Mouse (Mus musculus): Measurements from ENCODE around the gene Desi1. TPM values are rescaled to one million over a fixed set of nuclear protein-coding genes. Genes with fewer than 3 reads are reported as not detected.

Gene Desi1
- polyA plus RNA-seq (2015; fragmentation: Nextera tagmentation; extraction: Ambion mirVana) = 28.4 and 28.9 TPM in 2 replicates

DNA sequence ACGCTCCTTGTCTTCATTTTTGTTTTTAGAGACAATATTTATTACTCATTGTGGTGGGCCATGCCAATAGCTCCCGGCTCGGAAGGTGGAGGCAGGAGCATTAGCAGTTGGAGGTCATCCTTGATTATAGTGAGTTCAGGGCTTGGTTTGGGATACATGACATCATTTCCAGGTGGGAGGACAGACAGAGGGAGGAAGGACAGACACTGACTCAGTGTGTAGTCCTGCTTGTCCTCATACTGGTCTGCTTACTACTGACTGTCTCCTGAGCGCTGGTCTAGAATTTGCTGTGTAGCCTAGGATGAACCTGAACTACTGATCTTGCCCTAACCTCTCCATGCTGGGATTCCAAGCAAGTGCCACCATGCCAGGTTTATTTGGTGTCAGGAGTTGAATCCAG, at the start of gene Desi1:
Gene Desi1 (minus strand): TSS at position 101 of the 400 bp plus-strand sequence.
- WGBS = 75% methylated on average over 4 of the region's 4 CpGs
- H3K9me3 ChIP-seq (ENCODE audit: low read length) = no peaks in the 10 kb centered on the region
- no peak within 1 kb of the TSS for H3K27ac ChIP-seq (ENCODE audit: low read length)
- H3K9ac ChIP-seq (replicated peaks; ENCODE audit: low read length) = no peak within 1 kb of the TSS
- H3K27me3 ChIP-seq (ENCODE audit: insufficient read depth, low read length) = no peaks in the 10 kb centered on the region
- ATAC-seq (ENCODE audit: low FRiP score, low TSS enrichment) = no peak
- H3K4me2 ChIP-seq (replicated peaks; ENCODE audit: low read depth, low read length) = no peak within 1 kb of the TSS
- no peak within 1 kb of the TSS for H3K4me3 ChIP-seq (ENCODE audit: low read length)
- no peaks in the 10 kb centered on the region for H3K4me1 ChIP-seq (ENCODE audit: insufficient read depth, low read length)
- H3K36me3 ChIP-seq (ENCODE audit: insufficient read depth, low read length) = peaks cover 39% of the 10 kb centered on the region

DNA sequence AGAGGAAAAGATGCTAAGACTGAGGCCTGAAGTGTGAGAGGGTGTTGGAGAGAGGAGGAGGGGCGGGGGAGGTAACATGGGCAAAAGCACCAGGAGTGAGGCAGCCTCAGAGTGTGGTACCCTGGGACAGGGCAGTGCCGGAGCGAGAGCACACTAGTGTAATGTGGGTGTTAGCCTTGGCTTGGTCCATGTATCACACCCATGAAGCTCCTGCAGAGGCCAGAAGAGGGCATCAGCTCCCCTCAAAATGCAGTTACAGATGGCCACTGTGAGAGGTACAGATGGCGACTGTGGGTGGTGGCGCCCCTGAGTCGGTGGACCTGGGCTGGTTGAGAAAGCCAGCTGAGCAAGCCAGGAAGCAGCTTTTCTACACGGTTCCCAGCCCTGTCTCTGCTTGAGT, 47.5 kb upstream of the Desi1 start:
- Histone ChIP-seq H3K9ac (replicated peaks; ENCODE audit: low read length) (no peak overlapping the region), H3K36me3 (ENCODE audit: insufficient read depth, low read length) (no peaks in the 10 kb centered on the region), H3K27ac (ENCODE audit: low read length) (no peak overlapping the region), H3K27me3 (ENCODE audit: insufficient read depth, low read length) (no peaks in the 10 kb centered on the region), H3K9me3 (ENCODE audit: low read length) (no peaks in the 10 kb centered on the region), H3K4me3 (ENCODE audit: low read length) (no peak overlapping the region), H3K4me1 (ENCODE audit: insufficient read depth, low read length) (no peaks in the 10 kb centered on the region), H3K4me2 (replicated peaks; ENCODE audit: low read depth, low read length) (no peak overlapping the region)
- no peak for ATAC-seq (ENCODE audit: low FRiP score, low TSS enrichment)
- 31% methylated on average over 7 of the region's 7 CpGs for WGBS

GRCm38 (mm10) chr15:82079883-82080282, 46.2 kb upstream of the Desi1 start:
- Histone ChIP-seq H3K4me3 (ENCODE audit: low read length) (no peak overlapping the region), H3K9me3 (ENCODE audit: low read length) (no peaks in the 10 kb centered on the region), H3K27ac (ENCODE audit: low read length) (no peak overlapping the region), H3K36me3 (ENCODE audit: insufficient read depth, low read length) (no peaks in the 10 kb centered on the region), H3K27me3 (ENCODE audit: insufficient read depth, low read length) (no peaks in the 10 kb centered on the region), H3K4me1 (ENCODE audit: insufficient read depth, low read length) (no peaks in the 10 kb centered on the region), H3K9ac (replicated peaks; ENCODE audit: low read length) (no peak overlapping the region), H3K4me2 (replicated peaks; ENCODE audit: low read depth, low read length) (no peak overlapping the region)
- no peak for ATAC-seq (ENCODE audit: low FRiP score, low TSS enrichment)
- WGBS = 52% methylated on average over 10 of the region's 10 CpGs

GRCm38 (mm10) chr15:82073490-82073889, 39.8 kb upstream of the Desi1 start:
- Histone ChIP-seq H3K9me3 (ENCODE audit: low read length) (no peaks in the 10 kb centered on the region), H3K9ac (replicated peaks; ENCODE audit: low read length) (no peak overlapping the region), H3K4me1 (ENCODE audit: insufficient read depth, low read length) (peaks cover 3% of the 10 kb centered on the region; the same call in 1 of the 2 replicates), H3K4me2 (replicated peaks; ENCODE audit: low read depth, low read length) (no peak overlapping the region), H3K27ac (ENCODE audit: low read length) (no peak overlapping the region), H3K4me3 (ENCODE audit: low read length) (no peak overlapping the region), H3K27me3 (ENCODE audit: insufficient read depth, low read length) (peaks cover 27% of the 10 kb centered on the region), H3K36me3 (ENCODE audit: insufficient read depth, low read length) (no peaks in the 10 kb centered on the region)
- ATAC-seq (ENCODE audit: low FRiP score, low TSS enrichment) = no peak
- WGBS = 81% methylated on average over 7 of the region's 7 CpGs

- WGBS = 90% methylated on average over 26 of the region's 26 CpGs
- Histone ChIP-seq H3K27ac (ENCODE audit: low read length) (no peak overlapping the region), H3K27me3 (ENCODE audit: insufficient read depth, low read length) (peaks cover 29% of the 10 kb centered on the region), H3K9me3 (ENCODE audit: low read length) (no peaks in the 10 kb centered on the region), H3K4me2 (replicated peaks; ENCODE audit: low read depth, low read length) (no peak overlapping the region), H3K4me1 (ENCODE audit: insufficient read depth, low read length) (peaks cover 3% of the 10 kb centered on the region; the same call in 1 of the 2 replicates), H3K36me3 (ENCODE audit: insufficient read depth, low read length) (no peaks in the 10 kb centered on the region), H3K9ac (replicated peaks; ENCODE audit: low read length) (no peak overlapping the region), H3K4me3 (ENCODE audit: low read length) (no peak overlapping the region)
- no peak for ATAC-seq (ENCODE audit: low FRiP score, low TSS enrichment)
These were observed 38.3 kb upstream of the Desi1 start for GRCm38 (mm10) chr15:82071816-82072469.

DNA sequence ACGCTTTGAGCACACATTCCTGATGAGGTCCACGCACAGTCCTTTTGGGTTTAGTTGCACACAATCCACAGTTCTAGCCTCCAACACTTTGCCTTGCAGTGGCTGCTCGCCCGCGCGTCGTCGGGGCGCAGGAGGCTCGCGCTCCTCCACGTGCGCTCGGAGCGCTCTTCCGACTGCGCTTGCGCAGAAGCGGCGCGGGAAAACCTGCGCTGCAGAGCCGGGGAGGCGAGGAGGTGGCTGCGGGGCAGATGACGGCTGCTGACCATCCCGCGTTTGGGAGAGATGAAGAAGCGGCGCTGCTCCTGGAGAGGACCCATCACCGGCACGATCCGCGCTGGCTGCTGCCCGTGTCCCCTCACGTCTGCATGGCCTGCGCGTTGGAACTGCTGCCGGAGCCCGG, 36.2 kb upstream of the Desi1 start, which contains the start of gene Mei1:
Gene Mei1 (plus strand): TSS at position 99 of the 400 bp plus-strand sequence.
- H3K9ac ChIP-seq (replicated peaks; ENCODE audit: low read length) = no peak within 1 kb of the TSS
- peaks cover 29% of the 10 kb centered on the region for H3K27me3 ChIP-seq (ENCODE audit: insufficient read depth, low read length)
- H3K4me2 ChIP-seq (replicated peaks; ENCODE audit: low read depth, low read length) = no peak within 1 kb of the TSS; the same call in 1 of the 2 replicates
- H3K9me3 ChIP-seq (ENCODE audit: low read length) = no peaks in the 10 kb centered on the region
- no peak for ATAC-seq (ENCODE audit: low FRiP score, low TSS enrichment)
- H3K36me3 ChIP-seq (ENCODE audit: insufficient read depth, low read length) = no peaks in the 10 kb centered on the region
- 21% methylated on average over 39 of the region's 40 CpGs for WGBS
- H3K27ac ChIP-seq (ENCODE audit: low read length) = no peak within 1 kb of the TSS
- peak within 1 kb of the TSS; percentile 22; the same call in 1 of the 2 replicates for H3K4me3 ChIP-seq (ENCODE audit: low read length)
- H3K4me1 ChIP-seq (ENCODE audit: insufficient read depth, low read length) = peaks cover 3% of the 10 kb centered on the region; the same call in 1 of the 2 replicates

DNA sequence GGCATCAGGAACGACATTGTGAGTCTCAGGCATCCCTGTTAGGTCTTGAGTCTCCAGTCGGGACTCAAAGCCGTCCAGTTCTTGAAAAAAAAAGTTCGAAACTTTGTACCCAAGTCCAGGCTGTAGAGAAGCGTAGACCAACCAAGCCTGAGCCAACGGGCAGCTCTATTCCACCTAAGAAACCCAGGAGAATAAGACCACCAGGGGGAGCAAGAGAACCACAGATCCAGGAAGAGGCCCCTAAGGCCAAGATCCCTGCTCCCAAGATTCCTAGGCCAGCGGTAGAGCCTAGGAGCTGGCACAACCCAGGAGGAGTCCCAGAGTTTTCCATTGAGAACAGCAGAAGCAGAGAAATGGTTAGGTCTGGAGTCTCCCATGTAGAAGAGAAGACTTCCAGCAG, 31.8 kb upstream of the Desi1 start:
- Histone ChIP-seq H3K9ac (replicated peaks; ENCODE audit: low read length) (no peak overlapping the region), H3K27me3 (ENCODE audit: insufficient read depth, low read length) (peaks cover 37% of the 10 kb centered on the region), H3K4me2 (replicated peaks; ENCODE audit: low read depth, low read length) (no peak overlapping the region), H3K4me1 (ENCODE audit: insufficient read depth, low read length) (peaks cover 3% of the 10 kb centered on the region; the same call in 1 of the 2 replicates), H3K9me3 (ENCODE audit: low read length) (no peaks in the 10 kb centered on the region), H3K36me3 (ENCODE audit: insufficient read depth, low read length) (no peaks in the 10 kb centered on the region), H3K27ac (ENCODE audit: low read length) (no peak overlapping the region), H3K4me3 (ENCODE audit: low read length) (no peak overlapping the region)
- ATAC-seq (ENCODE audit: low FRiP score, low TSS enrichment) = no peak
- 18% methylated on average over 7 of the region's 7 CpGs for WGBS

DNA sequence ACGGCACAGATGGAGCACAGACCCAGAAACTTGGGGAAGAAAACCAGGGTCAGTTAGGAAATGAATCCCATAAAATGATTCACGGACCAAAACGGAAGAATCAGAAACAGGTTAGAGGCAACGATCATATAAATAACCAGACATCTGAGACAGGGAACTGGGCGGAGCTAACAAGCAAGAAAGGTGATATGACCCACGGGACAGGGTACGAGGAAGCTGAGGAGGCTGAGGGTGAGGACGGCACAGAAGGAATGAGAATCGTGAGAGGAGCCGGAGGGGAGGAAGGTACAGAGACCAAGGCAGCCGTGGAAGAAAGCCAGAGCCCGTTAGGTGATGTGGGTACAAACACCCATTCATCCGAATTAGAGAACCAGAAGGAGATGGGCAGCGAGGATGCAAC, 30.2 kb upstream of the Desi1 start:
- H3K36me3 ChIP-seq (ENCODE audit: insufficient read depth, low read length) = no peaks in the 10 kb centered on the region
- H3K9ac ChIP-seq (replicated peaks; ENCODE audit: low read length) = no peak overlapping the region
- 43% methylated on average over 14 of the region's 14 CpGs for WGBS
- H3K27me3 ChIP-seq (ENCODE audit: insufficient read depth, low read length) = peaks cover 22% of the 10 kb centered on the region
- no peak overlapping the region for H3K4me3 ChIP-seq (ENCODE audit: low read length)
- H3K9me3 ChIP-seq (ENCODE audit: low read length) = no peaks in the 10 kb centered on the region
- no peak for ATAC-seq (ENCODE audit: low FRiP score, low TSS enrichment)
- no peak overlapping the region for H3K4me2 ChIP-seq (replicated peaks; ENCODE audit: low read depth, low read length)
- no peak overlapping the region for H3K27ac ChIP-seq (ENCODE audit: low read length)
- no peaks in the 10 kb centered on the region for H3K4me1 ChIP-seq (ENCODE audit: insufficient read depth, low read length)

GRCm38 (mm10) chr15:82058719-82059201, 25.1 kb upstream of the Desi1 start, which contains the start of gene 4930407I10Rik:
Gene 4930407I10Rik (plus strand): TSS chr15:82059151.
- Histone ChIP-seq H3K27ac (ENCODE audit: low read length) (no peak within 1 kb of the TSS), H3K27me3 (ENCODE audit: insufficient read depth, low read length) (peaks cover 6% of the 10 kb centered on the region), H3K4me1 (ENCODE audit: insufficient read depth, low read length) (no peaks in the 10 kb centered on the region), H3K36me3 (ENCODE audit: insufficient read depth, low read length) (no peaks in the 10 kb centered on the region), H3K4me2 (replicated peaks; ENCODE audit: low read depth, low read length) (no peak within 1 kb of the TSS), H3K9ac (replicated peaks; ENCODE audit: low read length) (no peak within 1 kb of the TSS), H3K9me3 (ENCODE audit: low read length) (no peaks in the 10 kb centered on the region), H3K4me3 (ENCODE audit: low read length) (no peak within 1 kb of the TSS)
- 83% methylated on average over 1 of the region's 1 CpGs for WGBS
- no peak for ATAC-seq (ENCODE audit: low FRiP score, low TSS enrichment)

- H3K27me3 ChIP-seq (ENCODE audit: insufficient read depth, low read length) = no peaks in the 10 kb centered on the region; the same call in 1 of the 2 replicates
- WGBS = 64% methylated on average over 5 of the region's 5 CpGs
- no peak for ATAC-seq (ENCODE audit: low FRiP score, low TSS enrichment)
These were observed 18.9 kb upstream of the Desi1 start for GRCm38 (mm10) chr15:82052544-82052943.

More at GRCm38 (mm10) chr15:82052544-82052943, 18.9 kb upstream of the Desi1 start:
- Histone ChIP-seq H3K36me3 (ENCODE audit: insufficient read depth, low read length) (no peaks in the 10 kb centered on the region), H3K9ac (replicated peaks; ENCODE audit: low read length) (no peak overlapping the region), H3K27ac (ENCODE audit: low read length) (no peak overlapping the region), H3K9me3 (ENCODE audit: low read length) (no peaks in the 10 kb centered on the region), H3K4me3 (ENCODE audit: low read length) (no peak overlapping the region), H3K4me1 (ENCODE audit: insufficient read depth, low read length) (no peaks in the 10 kb centered on the region), H3K4me2 (replicated peaks; ENCODE audit: low read depth, low read length) (no peak overlapping the region)

All from kidney, embryonic 16.5 days (tissue).